Mouse (Mus musculus) stomach, embryonic 14.5 days (tissue): Measurements from ENCODE around the gene Aadac. TPM values are rescaled to one million over a fixed set of nuclear protein-coding genes. Genes with fewer than 3 reads are reported as not detected.

Experiments
- ATAC-seq: fragments of 200-750 bp; cut with Nextera tagmentation; 2 replicates; pipeline ENCODE4 v1.8.0; 2017; ENCODE audit warnings: low read depth, moderate TSS enrichment; ENCODE audit not compliant: insufficient number of reproducible peaks, insufficient read depth, low FRiP score
- H3K27ac ChIP-seq: fragments of 300-500 bp; sonication (generic); 2 replicates; pipeline ENCODE4 v1.5.1; 2014; ENCODE audit warnings: mild to moderate bottlenecking, low read length, moderate library complexity, mixed read lengths
- H3K27me3 ChIP-seq: fragments of 300-500 bp; sonication (generic); 2 replicates; pipeline ENCODE4 v1.6.1; 2014; ENCODE audit warnings: low read length, control low read depth, mixed read lengths; ENCODE audit not compliant: control insufficient read depth, insufficient read depth
- H3K36me3 ChIP-seq: fragments of 300-500 bp; sonication (generic); 2 replicates; pipeline ENCODE4 v1.6.1; 2014; ENCODE audit warnings: mild to moderate bottlenecking, control low read depth, low read length, moderate library complexity, mixed read lengths; ENCODE audit not compliant: control insufficient read depth, insufficient read depth
- H3K4me1 ChIP-seq: fragments of 300-500 bp; sonication (generic); 2 replicates; pipeline ENCODE4 v1.6.1; 2014; ENCODE audit warnings: low read length, control low read depth, mixed read lengths; ENCODE audit not compliant: control insufficient read depth, insufficient read depth
- H3K4me2 ChIP-seq: fragments of 300-500 bp; sonication (generic); replicated peaks from 2 replicates; pipeline ENCODE4 v1.6.1; 2014; ENCODE audit warnings: low read depth, low read length, control low read depth
- H3K4me3 ChIP-seq: fragments of 300-500 bp; sonication (generic); 2 replicates; pipeline ENCODE4 v1.5.1; 2014; ENCODE audit warnings: low read depth, low read length, control low read depth
- H3K9ac ChIP-seq: fragments of 300-500 bp; sonication (generic); replicated peaks from 2 replicates; pipeline ENCODE4 v1.6.1; 2014; ENCODE audit warnings: low read depth, mild to moderate bottlenecking, control low read depth, low read length, moderate library complexity, mixed read lengths
- H3K9me3 ChIP-seq: fragments of 300-500 bp; sonication (generic); 2 replicates; pipeline ENCODE4 v1.6.1; 2016; ENCODE audit warnings: low read depth, low read length, control low read depth; ENCODE audit not compliant: control insufficient read depth
- WGBS: fragments of 180-500 bp; shearing (Covaris S2); extraction: QIAGEN DNeasy Blood & Tissue Kit; methylation state at CpG from one replicate; pipeline ENCODE4 v1.1.7; 2014; 5-methylcytosine and 5-hydroxymethylcytosine counted together
- polyA plus RNA-seq: library from polyadenylated mRNA; unstranded; fragments of >200 nt; fragmentation: Nextera tagmentation; extraction: Ambion mirVana; gene quantifications from 2 replicates; pipeline ENCODE4 v1.2.1, GENCODE M21; 2014

The Aadac gene
- polyA plus RNA-seq, 1 experiment from 2014 or later: not detected

DNA sequence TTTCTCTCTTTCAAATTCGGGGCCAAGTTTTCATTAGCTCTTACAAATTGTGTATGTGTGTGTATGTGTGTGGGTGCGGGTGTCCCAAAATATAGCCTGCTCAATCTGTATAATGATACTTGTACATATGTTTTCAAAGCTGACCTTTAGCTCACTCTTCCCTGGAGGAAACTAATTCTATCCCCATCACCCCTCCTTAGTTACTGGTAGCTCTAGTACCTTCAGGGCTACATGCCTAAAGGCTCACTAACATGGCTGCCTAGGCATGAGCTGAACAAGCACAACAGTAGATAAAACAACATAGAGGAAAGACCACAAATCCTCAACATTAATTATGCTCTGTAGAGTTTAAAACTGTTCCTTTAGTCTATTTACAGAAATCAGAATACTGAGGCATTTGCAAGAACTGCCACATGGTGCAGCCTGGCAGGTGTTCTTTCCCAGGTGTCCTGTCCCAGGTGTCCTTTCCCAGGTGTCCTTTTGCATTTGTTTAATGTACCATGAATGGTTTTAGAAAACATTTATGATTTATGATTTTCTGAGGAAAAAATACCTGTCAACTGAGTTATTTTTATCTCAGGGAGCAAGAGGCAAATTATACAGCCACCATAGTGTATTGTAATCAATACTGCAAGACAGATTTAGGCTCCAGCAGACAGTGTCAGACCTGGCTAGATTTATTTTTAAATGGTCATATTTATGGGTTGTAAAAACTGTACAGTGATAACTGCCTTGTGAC lies 31.7 kb downstream of the Aadac start:
- H3K4me2 ChIP-seq: no peak overlapping the region
- H3K9ac ChIP-seq: no peak overlapping the region
- no peaks in the 10 kb centered on the region for H3K36me3 ChIP-seq
- peak; percentile 4; the same call in 1 of the 2 replicates for ATAC-seq
- H3K4me3 ChIP-seq: no peak overlapping the region
- no peak overlapping the region for H3K27ac ChIP-seq
- 87% methylated on average over 2 of the region's 2 CpGs for WGBS
- H3K27me3 ChIP-seq: no peaks in the 10 kb centered on the region
- no peaks in the 10 kb centered on the region for H3K9me3 ChIP-seq
- H3K4me1 ChIP-seq: no peaks in the 10 kb centered on the region

DNA sequence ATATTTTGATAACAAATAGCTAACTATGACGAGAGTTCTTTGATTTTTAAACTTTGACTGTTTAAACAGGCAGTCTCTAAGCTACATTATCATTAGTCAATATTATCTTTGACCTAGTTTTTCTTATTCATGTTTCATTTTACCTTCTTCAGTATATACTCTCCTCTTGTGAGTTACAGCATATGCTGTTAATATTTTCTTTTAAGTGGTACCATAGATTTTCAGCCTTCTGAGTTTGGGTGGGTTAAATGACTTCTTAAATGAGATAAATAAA lies 32.2 kb downstream of the Aadac start:
- no peak overlapping the region for H3K27ac ChIP-seq
- no peak overlapping the region for H3K4me2 ChIP-seq
- H3K4me1 ChIP-seq: no peaks in the 10 kb centered on the region
- H3K36me3 ChIP-seq: no peaks in the 10 kb centered on the region
- 0 out of 2 replicates have a peak, but pooled peaks have one; percentile 28 for ATAC-seq
- no peaks in the 10 kb centered on the region for H3K27me3 ChIP-seq
- 30% methylated on average over 1 of the region's 1 CpGs for WGBS
- no peak overlapping the region for H3K9ac ChIP-seq
- no peaks in the 10 kb centered on the region for H3K9me3 ChIP-seq
- no peak overlapping the region for H3K4me3 ChIP-seq

DNA sequence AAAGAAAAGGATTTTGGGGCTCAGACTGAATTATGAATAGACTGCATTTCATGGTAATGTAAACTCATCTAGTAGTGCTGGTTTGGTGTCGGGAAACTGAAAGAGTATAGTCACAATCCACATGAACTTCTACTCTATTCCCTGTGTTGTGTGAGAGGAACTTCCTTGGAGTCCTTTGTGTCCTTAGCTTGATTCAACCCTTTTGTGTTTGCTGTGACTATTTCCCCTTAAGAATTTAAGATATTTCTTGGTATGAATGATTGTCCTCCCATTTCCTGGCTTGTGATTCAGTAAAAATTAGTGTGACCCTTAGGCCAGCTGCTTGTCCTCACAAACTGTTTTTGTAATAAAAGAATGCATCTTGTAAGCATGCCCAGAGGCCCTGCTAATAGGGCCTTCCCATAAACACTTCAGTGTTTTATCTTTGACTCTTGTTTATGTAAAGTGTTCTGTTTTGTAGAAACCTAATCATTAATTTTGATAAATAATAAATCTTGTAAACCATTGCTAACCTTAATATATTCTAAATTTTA lies 53.4 kb downstream of the Aadac start:
- no peaks in the 10 kb centered on the region for H3K9me3 ChIP-seq
- H3K27ac ChIP-seq: no peak overlapping the region
- no peaks in the 10 kb centered on the region for H3K27me3 ChIP-seq
- no peak overlapping the region for H3K4me3 ChIP-seq
- no peaks in the 10 kb centered on the region for H3K4me1 ChIP-seq
- H3K4me2 ChIP-seq: no peak overlapping the region
- ATAC-seq: no peak
- WGBS: 57% methylated on average over 1 of the region's 1 CpGs
- H3K9ac ChIP-seq: no peak overlapping the region
- no peaks in the 10 kb centered on the region for H3K36me3 ChIP-seq

DNA sequence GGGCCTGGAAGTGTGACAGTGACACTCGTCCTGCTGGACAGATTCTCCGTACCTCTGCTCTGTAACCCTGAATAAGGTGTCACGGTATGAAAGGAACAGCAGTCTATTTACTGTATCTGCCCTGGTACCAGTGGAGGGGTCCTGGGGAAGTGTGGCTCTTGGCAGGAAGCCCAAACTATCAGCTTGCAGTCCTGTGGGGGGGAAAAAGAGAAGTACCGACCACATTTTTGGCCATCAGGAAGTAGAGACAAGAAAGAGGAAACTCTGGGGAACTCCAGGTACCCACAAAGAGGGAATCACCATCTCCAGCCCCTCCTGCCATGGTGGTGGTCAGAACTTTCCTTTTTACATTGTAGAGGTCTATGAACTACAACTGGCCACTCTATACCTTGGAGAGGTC lies 55.1 kb downstream of the Aadac start:
- Histone ChIP-seq H3K4me3 (no peak overlapping the region), H3K27me3 (no peaks in the 10 kb centered on the region), H3K36me3 (no peaks in the 10 kb centered on the region), H3K9ac (no peak overlapping the region), H3K27ac (no peak overlapping the region; the same call in 1 of the 2 replicates), H3K4me1 (no peaks in the 10 kb centered on the region), H3K9me3 (no peaks in the 10 kb centered on the region), H3K4me2 (no peak overlapping the region)
- ATAC-seq: no peak
- WGBS: 67% methylated on average over 4 of the region's 4 CpGs

DNA sequence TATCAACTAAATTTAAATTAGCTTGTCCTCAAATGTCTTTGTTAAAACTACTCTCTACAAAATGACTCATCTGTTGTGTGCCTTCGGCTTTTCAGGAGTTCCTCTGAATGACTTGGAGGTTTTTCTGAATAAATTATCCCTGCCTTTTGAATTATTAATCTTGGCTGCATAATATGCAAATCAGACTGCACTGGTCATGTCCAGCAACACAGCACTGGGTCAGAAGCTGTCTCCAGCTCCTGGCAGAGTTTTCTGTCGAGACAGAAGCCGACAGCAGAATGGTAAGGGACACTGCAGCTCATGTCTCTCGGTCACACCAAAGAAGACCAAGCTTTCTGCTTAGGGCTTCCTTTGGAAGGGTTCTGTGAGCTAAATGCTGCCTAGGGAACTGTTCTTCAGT lies 56.1 kb downstream of the Aadac start, which contains the start of gene Sucnr1:
Gene Sucnr1 (plus strand): TSS at position 222 of the 400 bp plus-strand sequence.
- Histone ChIP-seq H3K27me3 (no peaks in the 10 kb centered on the region), H3K27ac (no peak within 1 kb of the TSS), H3K9ac (no peak within 1 kb of the TSS), H3K4me3 (no peak within 1 kb of the TSS), H3K4me1 (no peaks in the 10 kb centered on the region), H3K9me3 (no peaks in the 10 kb centered on the region), H3K4me2 (no peak within 1 kb of the TSS), H3K36me3 (no peaks in the 10 kb centered on the region)
- ATAC-seq: no peak
- WGBS: 79% methylated on average over 4 of the region's 4 CpGs

DNA sequence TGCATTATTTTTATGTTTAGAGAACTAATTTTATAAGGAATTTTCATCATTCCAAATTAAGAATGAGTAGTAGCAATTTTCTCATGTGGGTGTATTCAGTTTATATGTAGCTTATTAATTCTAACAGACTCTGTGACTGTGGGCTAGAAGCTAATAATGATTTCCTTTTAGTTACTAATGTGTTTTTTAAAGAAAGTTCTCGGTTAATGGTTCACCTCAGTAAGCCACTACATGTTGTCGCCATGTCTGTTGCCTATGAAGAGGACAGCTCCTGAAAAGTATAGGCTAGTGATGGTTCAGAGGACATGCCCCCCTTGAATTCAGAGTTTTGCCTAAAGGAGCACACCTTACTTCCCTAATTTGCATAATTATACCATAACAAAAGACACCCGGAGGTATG lies 57.2 kb downstream of the Aadac start:
- Histone ChIP-seq H3K9ac (no peak overlapping the region), H3K4me2 (no peak overlapping the region), H3K9me3 (no peaks in the 10 kb centered on the region), H3K4me3 (no peak overlapping the region), H3K27me3 (no peaks in the 10 kb centered on the region), H3K27ac (no peak overlapping the region), H3K36me3 (no peaks in the 10 kb centered on the region), H3K4me1 (no peaks in the 10 kb centered on the region)
- no peak for ATAC-seq
- 86% methylated on average over 3 of the region's 3 CpGs for WGBS

DNA sequence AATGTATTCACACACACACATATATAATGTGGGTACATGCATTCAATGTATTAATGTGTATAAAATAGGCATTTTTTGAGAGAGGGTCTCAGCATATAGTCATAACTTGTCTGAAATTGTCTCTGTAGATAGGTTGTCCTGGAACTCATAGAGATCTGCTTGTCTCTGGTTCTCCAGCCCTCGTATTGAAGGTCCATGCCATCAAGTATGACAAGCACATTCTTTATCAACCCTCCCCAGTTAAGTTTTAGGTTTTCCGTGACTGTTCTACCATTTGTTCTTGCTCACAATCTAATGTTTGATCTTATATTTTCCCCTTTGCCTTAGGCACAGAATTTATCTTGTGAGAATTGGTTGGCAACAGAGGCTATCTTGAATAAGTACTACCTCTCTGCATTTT lies 60.2 kb downstream of the Aadac start:
- Histone ChIP-seq H3K9me3 (no peaks in the 10 kb centered on the region), H3K4me3 (no peak overlapping the region), H3K36me3 (no peaks in the 10 kb centered on the region), H3K4me2 (no peak overlapping the region), H3K27ac (no peak overlapping the region), H3K27me3 (no peaks in the 10 kb centered on the region), H3K4me1 (no peaks in the 10 kb centered on the region), H3K9ac (no peak overlapping the region)
- WGBS: 93% methylated on average over 2 of the region's 2 CpGs
- no peak for ATAC-seq
